Mouse (Mus musculus) small intestine, adult 2 months (tissue): ENCODE data around the gene Slc35e3. TPM values are rescaled to one million over a fixed set of nuclear protein-coding genes. Genes with fewer than 3 reads are reported as not detected.
"Not testable (repeated sequence)": the region's sequence is repeated elsewhere in the genome, so short reads cannot be mapped to it uniquely, and the experiment has no call there.

ENCODE experiments used
- H3K27ac ChIP-seq: fragments of 200-500 bp; 2 replicates; pipeline ENCODE4 v1.5.1; 2012; ENCODE audit warnings: low read depth, low read length, control low read depth, inconsistent platforms; ENCODE audit not compliant: insufficient read depth
- H3K27me3 ChIP-seq: fragments of 200-500 bp; 2 replicates; pipeline ENCODE4 v1.6.1; 2012; ENCODE audit warnings: mild to moderate bottlenecking, moderate library complexity, low read length, inconsistent platforms; ENCODE audit not compliant: control insufficient read depth, insufficient read depth
- H3K36me3 ChIP-seq: fragments of 200-500 bp; 2 replicates; pipeline ENCODE4 v1.6.1; 2012; ENCODE audit warnings: mild to moderate bottlenecking, low read length, control low read depth, inconsistent platforms; ENCODE audit not compliant: control insufficient read depth, insufficient read depth
- H3K4me1 ChIP-seq: fragments of 200-500 bp; 2 replicates; pipeline ENCODE4 v1.6.1; 2012; ENCODE audit warnings: low read length, inconsistent platforms, mixed read lengths; ENCODE audit not compliant: control insufficient read depth, insufficient read depth, insufficient read length
- H3K4me3 ChIP-seq: fragments of 200-500 bp; 2 replicates; pipeline ENCODE4 v1.5.1; 2012; ENCODE audit warnings: low read depth, mild to moderate bottlenecking, control low read depth, inconsistent platforms, low read length, moderate library complexity
- CTCF ChIP-seq: fragments of 200-500 bp; IDR thresholded peaks from 2 replicates; pipeline ENCODE4 v1.5.1; 2012; ENCODE audit warnings: low read depth, mild to moderate bottlenecking, control low read depth, inconsistent platforms, low read length, moderate library complexity, mixed read lengths; ENCODE audit not compliant: insufficient replicate concordance, insufficient read length; ENCODE audit errors: extremely low read depth
- POLR2A ChIP-seq: fragments of 200-500 bp; IDR thresholded peaks from 2 replicates; pipeline ENCODE4 v1.6.1; 2012; ENCODE audit warnings: low read depth, mild to moderate bottlenecking, control low read depth, inconsistent platforms, low read length, moderate library complexity
- WGBS: fragments of 180-500 bp; shearing (Covaris S2); methylation state at CpG from one replicate; pipeline ENCODE4 v1.1.7; 2018; 5-methylcytosine and 5-hydroxymethylcytosine counted together
- polyA plus RNA-seq: library from polyadenylated mRNA; depleted of rRNA; stranded (reverse); fragments of >200 nt; gene quantifications from 2 replicates; pipeline ENCODE4 v1.2.3, GENCODE M21; 2012

The Slc35e3 gene
- polyA plus RNA-seq, 1 experiment: 6.2 TPM

DNA sequence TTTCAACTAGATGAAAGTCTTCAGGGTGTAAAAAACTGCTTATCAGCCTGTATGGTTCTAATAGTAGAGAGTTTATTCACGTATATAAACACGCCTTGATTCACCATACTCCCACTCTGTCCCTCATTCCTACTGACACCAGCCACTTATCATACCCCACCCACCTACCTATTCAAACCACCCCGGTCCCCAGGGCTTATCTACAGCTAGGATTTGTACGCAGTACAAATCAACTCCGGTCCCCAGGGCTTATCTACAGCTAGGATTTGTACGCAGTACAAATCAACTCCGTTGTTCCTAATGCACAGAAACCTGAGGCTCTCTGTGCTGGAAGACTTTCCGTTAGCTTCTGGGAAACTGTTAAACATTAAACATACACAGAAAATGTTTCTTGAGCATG, 12.5 kb downstream of the Slc35e3 start:
- not testable (repeated sequence) for H3K27ac ChIP-seq, H3K36me3 ChIP-seq, H3K27me3 ChIP-seq, H3K4me3 ChIP-seq
- peaks cover 18% of the 10 kb centered on the region; the same call in 1 of the 2 replicates for H3K4me1 ChIP-seq
- 23% methylated on average over 8 of the region's 8 CpGs for WGBS

- Histone ChIP-seq H3K4me3 (no peak overlapping the region), H3K36me3 (no peaks in the 10 kb centered on the region), H3K27ac (no peak overlapping the region), H3K27me3 (no peaks in the 10 kb centered on the region), H3K4me1 (peaks cover 14% of the 10 kb centered on the region; the same call in 1 of the 2 replicates)
- TF ChIP-seq CTCF (no peak), POLR2A (no peak)
- 87% methylated on average over 14 of the region's 14 CpGs for WGBS
These were observed 13.1 kb downstream of the Slc35e3 start for GRCm38 (mm10) chr10:117732962-117733592.

DNA sequence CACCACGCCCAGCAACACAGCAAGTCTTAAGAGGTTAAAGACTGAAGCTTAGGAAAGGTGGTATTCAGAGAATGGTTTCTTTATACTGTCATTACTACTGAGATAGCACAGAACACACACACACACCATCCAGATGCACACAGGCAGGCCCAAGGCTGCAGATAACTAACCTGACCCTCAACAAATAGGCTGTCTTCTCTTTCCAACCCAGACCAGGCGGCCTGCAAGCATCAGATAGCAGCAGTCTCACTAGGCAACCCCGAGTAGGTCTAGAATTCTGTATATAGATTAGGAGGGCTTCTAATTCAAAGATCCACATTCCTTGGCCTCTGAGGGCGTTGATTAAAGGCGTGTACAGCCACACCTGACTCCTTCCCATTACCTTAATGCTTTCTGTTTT, 14.0 kb downstream of the Slc35e3 start:
- Histone ChIP-seq H3K36me3 (no peaks in the 10 kb centered on the region), H3K4me1 (peaks cover 10% of the 10 kb centered on the region; the same call in 1 of the 2 replicates), H3K27me3 (no peaks in the 10 kb centered on the region), H3K27ac (no peak overlapping the region), H3K4me3 (no peak overlapping the region)
- TF ChIP-seq POLR2A (no peak), CTCF (no peak)
- WGBS: 63% methylated on average over 5 of the region's 5 CpGs

DNA sequence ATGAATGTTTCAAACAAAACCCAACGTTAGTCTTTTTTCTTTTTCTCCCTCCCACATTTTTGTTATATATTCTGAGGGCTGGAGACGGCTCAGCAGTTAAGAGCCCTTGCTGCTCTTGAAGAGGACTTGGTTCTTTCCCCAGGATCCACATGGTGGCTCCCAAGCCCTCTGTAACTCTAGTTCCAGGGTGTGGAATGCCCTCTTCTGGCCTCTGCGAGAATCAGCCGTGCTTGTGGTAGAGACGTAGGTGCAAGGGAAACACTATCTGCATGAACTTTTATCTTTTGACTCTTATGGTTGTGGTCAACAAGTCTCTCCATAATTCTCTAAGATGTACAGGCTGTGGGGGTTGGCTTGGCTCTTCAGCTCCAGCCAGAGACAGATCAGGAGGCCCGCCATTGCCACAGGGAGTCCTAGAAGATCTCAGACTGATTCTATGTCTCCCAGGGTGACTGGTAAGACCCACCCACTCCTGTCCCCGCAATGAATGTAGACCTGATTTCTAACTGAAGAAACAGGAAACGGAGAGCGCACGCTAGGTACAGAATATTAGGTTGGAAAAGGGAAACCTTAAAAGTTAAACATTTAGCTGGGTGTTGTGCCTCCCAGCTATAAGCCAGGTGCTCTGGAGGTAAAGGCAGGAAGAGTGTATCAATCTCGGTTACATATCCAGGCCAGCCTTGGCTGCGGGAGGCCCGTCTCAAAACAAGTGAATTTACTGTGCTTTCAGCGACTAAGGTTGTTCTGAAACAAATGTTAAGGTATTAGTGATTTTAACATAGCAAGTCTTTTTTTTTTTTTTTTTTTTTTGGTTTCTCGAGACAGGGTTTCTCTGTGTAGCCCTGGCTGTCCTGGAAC, 14.7 kb downstream of the Slc35e3 start:
- no peak for TF ChIP-seq POLR2A
- TF ChIP-seq CTCF: peak; percentile 81; the same call in 1 of the 2 replicates
- H3K36me3 ChIP-seq: no peaks in the 10 kb centered on the region
- H3K4me3 ChIP-seq: no peak overlapping the region
- WGBS: 33% methylated on average over 15 of the region's 15 CpGs
- no peaks in the 10 kb centered on the region for H3K27me3 ChIP-seq
- peaks cover 5% of the 10 kb centered on the region; the same call in 1 of the 2 replicates for H3K4me1 ChIP-seq
- H3K27ac ChIP-seq: no peak overlapping the region

DNA sequence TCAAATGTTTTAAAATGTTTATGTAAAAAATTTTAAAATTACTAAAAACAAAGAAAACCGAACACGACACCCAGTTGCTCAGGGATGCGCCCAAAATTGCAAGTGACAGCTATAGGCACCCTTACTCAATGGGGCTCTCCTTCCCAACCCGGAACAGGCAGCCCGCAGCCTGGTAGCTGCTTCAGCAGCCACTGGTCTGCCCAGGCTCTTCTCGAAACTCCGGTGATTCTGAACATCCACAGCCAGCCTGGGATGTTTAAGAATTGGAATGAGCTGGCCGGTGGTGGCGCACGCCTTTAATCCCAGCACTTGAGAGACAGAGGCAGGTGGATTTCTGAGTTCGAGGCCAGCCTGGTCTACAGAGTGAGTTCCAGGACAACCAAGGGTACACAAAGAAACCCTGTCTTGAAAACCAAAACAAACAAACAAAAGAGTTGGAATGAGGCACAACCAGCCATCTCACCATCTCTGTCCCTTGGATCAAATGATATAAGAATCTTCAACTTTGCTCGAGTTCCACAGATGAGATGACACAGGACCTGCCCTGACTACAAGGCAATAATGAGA, 15.4 kb downstream of the Slc35e3 start:
- Histone ChIP-seq H3K27ac (no peak overlapping the region), H3K27me3 (no peaks in the 10 kb centered on the region), H3K36me3 (no peaks in the 10 kb centered on the region), H3K4me1 (peaks cover 3% of the 10 kb centered on the region; the same call in 1 of the 2 replicates), H3K4me3 (no peak overlapping the region)
- TF ChIP-seq POLR2A (no peak), CTCF (no peak)
- 90% methylated on average over 12 of the region's 12 CpGs for WGBS

DNA sequence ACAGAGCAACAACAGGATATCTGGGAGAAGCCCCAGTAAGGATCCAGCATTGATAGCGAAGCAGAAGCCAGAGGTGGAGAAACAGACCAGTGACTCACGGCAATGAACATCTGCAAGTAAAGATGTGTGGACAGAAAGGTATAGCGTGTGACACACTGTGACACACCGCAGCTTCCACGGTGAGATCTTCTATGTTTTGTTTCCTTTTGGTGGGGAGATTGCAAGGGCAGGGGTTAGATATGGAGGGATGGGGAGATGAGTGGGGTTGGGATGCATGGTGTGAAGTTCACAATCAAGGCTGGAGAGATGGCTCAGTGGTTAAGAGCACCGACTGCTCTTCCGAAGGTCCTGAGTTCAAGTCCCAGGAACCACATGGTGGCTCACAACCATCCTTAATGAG, 16.0 kb downstream of the Slc35e3 start:
- no peak overlapping the region for H3K4me3 ChIP-seq
- H3K27me3 ChIP-seq: no peaks in the 10 kb centered on the region
- 93% methylated on average over 7 of the region's 7 CpGs for WGBS
- no peaks in the 10 kb centered on the region for H3K36me3 ChIP-seq
- peaks cover 3% of the 10 kb centered on the region; the same call in 1 of the 2 replicates for H3K4me1 ChIP-seq
- TF ChIP-seq POLR2A (no peak), CTCF (no peak)
- H3K27ac ChIP-seq: no peak overlapping the region

DNA sequence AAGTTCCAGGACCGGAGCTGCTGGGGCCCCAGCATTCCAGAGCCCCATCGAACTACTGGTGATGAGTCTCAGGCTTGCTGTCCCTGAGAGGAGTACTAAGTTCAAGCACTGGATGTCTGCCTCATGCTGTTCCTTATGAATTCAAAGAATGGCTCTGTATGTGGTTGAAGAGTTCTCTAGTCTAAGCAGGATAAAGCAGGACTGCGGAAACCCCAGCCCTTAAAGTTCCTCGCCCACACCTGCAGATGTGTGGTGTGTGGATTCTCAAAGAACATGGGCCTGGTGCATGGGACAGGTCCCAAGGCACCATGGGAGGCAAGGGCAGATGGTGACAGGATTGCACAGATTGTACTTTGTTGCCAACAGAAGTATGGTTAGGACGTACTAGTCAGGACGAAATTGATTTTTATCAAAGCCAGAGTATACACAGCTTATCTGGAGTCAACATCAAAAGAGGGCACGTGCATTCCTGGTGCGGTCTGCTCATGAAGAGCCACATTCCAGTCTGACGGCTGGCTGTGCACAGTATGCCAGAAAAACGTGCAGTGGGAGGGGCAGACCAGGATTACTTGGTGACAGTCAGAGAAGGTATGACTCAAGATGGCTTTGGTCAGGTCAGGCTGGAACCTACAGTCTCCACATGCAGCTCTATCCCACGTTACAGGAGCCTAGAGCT, 16.9 kb downstream of the Slc35e3 start:
- 57% methylated on average over 11 of the region's 11 CpGs for WGBS
- TF ChIP-seq POLR2A: no peak
- no peak for TF ChIP-seq CTCF

More for the DNA sequence above, 16.9 kb downstream of the Slc35e3 start:
- Histone ChIP-seq H3K27me3 (no peaks in the 10 kb centered on the region), H3K4me3 (no peak overlapping the region), H3K4me1 (peaks cover 3% of the 10 kb centered on the region; the same call in 1 of the 2 replicates), H3K27ac (no peak overlapping the region), H3K36me3 (no peaks in the 10 kb centered on the region)
